Mouse (Mus musculus): ENCODE results near the gene Olfr322. TPM values are rescaled to one million over a fixed set of nuclear protein-coding genes. Genes with fewer than 3 reads are reported as not detected.

Olfr322 gene
- not detected for polyA plus RNA-seq (2015; fragmentation: Illumina TruSeq; extraction: RNeasy Lipid Tissue Mini Kit (QIAGEN cat#74804); ENCODE audit: insufficient read depth, low replicate concordance)

GRCm38 (mm10) chr11:58658596-58658995 lies at the start of gene Olfr322:
TSS of gene Olfr322 (plus strand) at chr11:58658782.

GRCm38 (mm10) chr11:58615975-58616374 lies 42.6 kb upstream of the Olfr322 start, which contains the start of gene 2210407C18Rik:
TSS of gene 2210407C18Rik (minus strand) at chr11:58616075.

GRCm38 (mm10) chr11:58630401-58630800 lies 28.2 kb upstream of the Olfr322 start, which contains the start of gene Olfr323:
TSS of gene Olfr323 (minus strand) at chr11:58630501.

GRCm38 (mm10) chr11:58640272-58640867 lies 18.2 kb upstream of the Olfr322 start, which contains the start of gene Trim58:
TSS of gene Trim58 (plus strand) at chr11:58640465.

GRCm38 (mm10) chr11:58680799-58681198 lies 22.2 kb downstream of the Olfr322 start, which contains the start of gene Olfr320:
TSS of gene Olfr320 (plus strand) at chr11:58681099.

GRCm38 (mm10) chr11:58698862-58699261 lies 40.3 kb downstream of the Olfr322 start, which contains the start of gene Olfr319:
TSS of gene Olfr319 (plus strand) at chr11:58699162.

Other genes starting within 250 kb of the Olfr322 start
- not detected for gene 1810065E05Rik, start 237.7 kb upstream of the Olfr322 start, polyA plus RNA-seq (2015; fragmentation: Illumina TruSeq; extraction: RNeasy Lipid Tissue Mini Kit (QIAGEN cat#74804); ENCODE audit: insufficient read depth, low replicate concordance)
- not detected for gene Gm12253, start 226.2 kb upstream of the Olfr322 start, polyA plus RNA-seq (2015; fragmentation: Illumina TruSeq; extraction: RNeasy Lipid Tissue Mini Kit (QIAGEN cat#74804); ENCODE audit: insufficient read depth, low replicate concordance)
- gene Lypd9, start 205.9 kb upstream of the Olfr322 start, polyA plus RNA-seq (2015; fragmentation: Illumina TruSeq; extraction: RNeasy Lipid Tissue Mini Kit (QIAGEN cat#74804); ENCODE audit: insufficient read depth, low replicate concordance) = not detected
- gene Olfr30, start 196.5 kb upstream of the Olfr322 start, polyA plus RNA-seq (2015; fragmentation: Illumina TruSeq; extraction: RNeasy Lipid Tissue Mini Kit (QIAGEN cat#74804); ENCODE audit: insufficient read depth, low replicate concordance) = not detected
- not detected for gene Olfr332, start 166.2 kb upstream of the Olfr322 start, polyA plus RNA-seq (2015; fragmentation: Illumina TruSeq; extraction: RNeasy Lipid Tissue Mini Kit (QIAGEN cat#74804); ENCODE audit: insufficient read depth, low replicate concordance)
- not detected for gene Olfr331, start 156.2 kb upstream of the Olfr322 start, polyA plus RNA-seq (2015; fragmentation: Illumina TruSeq; extraction: RNeasy Lipid Tissue Mini Kit (QIAGEN cat#74804); ENCODE audit: insufficient read depth, low replicate concordance)
- not detected for gene Olfr330, start 123.9 kb upstream of the Olfr322 start, polyA plus RNA-seq (2015; fragmentation: Illumina TruSeq; extraction: RNeasy Lipid Tissue Mini Kit (QIAGEN cat#74804); ENCODE audit: insufficient read depth, low replicate concordance)
- gene Olfr329-ps, start 112.4 kb upstream of the Olfr322 start, polyA plus RNA-seq (2015; fragmentation: Illumina TruSeq; extraction: RNeasy Lipid Tissue Mini Kit (QIAGEN cat#74804); ENCODE audit: insufficient read depth, low replicate concordance) = 0.06 TPM
- gene Olfr328, start 103.1 kb upstream of the Olfr322 start, polyA plus RNA-seq (2015; fragmentation: Illumina TruSeq; extraction: RNeasy Lipid Tissue Mini Kit (QIAGEN cat#74804); ENCODE audit: insufficient read depth, low replicate concordance) = not detected
- not detected for gene Olfr224, start 88.2 kb upstream of the Olfr322 start, polyA plus RNA-seq (2015; fragmentation: Illumina TruSeq; extraction: RNeasy Lipid Tissue Mini Kit (QIAGEN cat#74804); ENCODE audit: insufficient read depth, low replicate concordance)
- gene Olfr325, start 81.1 kb upstream of the Olfr322 start, polyA plus RNA-seq (2015; fragmentation: Illumina TruSeq; extraction: RNeasy Lipid Tissue Mini Kit (QIAGEN cat#74804); ENCODE audit: insufficient read depth, low replicate concordance) = not detected
- not detected for gene Olfr324, start 63.7 kb upstream of the Olfr322 start, polyA plus RNA-seq (2015; fragmentation: Illumina TruSeq; extraction: RNeasy Lipid Tissue Mini Kit (QIAGEN cat#74804); ENCODE audit: insufficient read depth, low replicate concordance)
- gene 2210407C18Rik, start 42.7 kb upstream of the Olfr322 start, polyA plus RNA-seq (2015; fragmentation: Illumina TruSeq; extraction: RNeasy Lipid Tissue Mini Kit (QIAGEN cat#74804); ENCODE audit: insufficient read depth, low replicate concordance) = not detected
- gene Olfr323, start 28.3 kb upstream of the Olfr322 start, polyA plus RNA-seq (2015; fragmentation: Illumina TruSeq; extraction: RNeasy Lipid Tissue Mini Kit (QIAGEN cat#74804); ENCODE audit: insufficient read depth, low replicate concordance) = not detected
- 2.3 TPM for gene Trim58, start 18.3 kb upstream of the Olfr322 start, polyA plus RNA-seq (2015; fragmentation: Illumina TruSeq; extraction: RNeasy Lipid Tissue Mini Kit (QIAGEN cat#74804); ENCODE audit: insufficient read depth, low replicate concordance)
- gene Olfr320, start 22.3 kb downstream of the Olfr322 start, polyA plus RNA-seq (2015; fragmentation: Illumina TruSeq; extraction: RNeasy Lipid Tissue Mini Kit (QIAGEN cat#74804); ENCODE audit: insufficient read depth, low replicate concordance) = not detected
- gene Olfr319, start 40.4 kb downstream of the Olfr322 start, polyA plus RNA-seq (2015; fragmentation: Illumina TruSeq; extraction: RNeasy Lipid Tissue Mini Kit (QIAGEN cat#74804); ENCODE audit: insufficient read depth, low replicate concordance) = not detected
- gene Olfr318, start 65.2 kb downstream of the Olfr322 start, polyA plus RNA-seq (2015; fragmentation: Illumina TruSeq; extraction: RNeasy Lipid Tissue Mini Kit (QIAGEN cat#74804); ENCODE audit: insufficient read depth, low replicate concordance) = not detected
- gene Olfr317, start 80.4 kb downstream of the Olfr322 start, polyA plus RNA-seq (2015; fragmentation: Illumina TruSeq; extraction: RNeasy Lipid Tissue Mini Kit (QIAGEN cat#74804); ENCODE audit: insufficient read depth, low replicate concordance) = not detected
- gene Olfr316, start 94.0 kb downstream of the Olfr322 start, polyA plus RNA-seq (2015; fragmentation: Illumina TruSeq; extraction: RNeasy Lipid Tissue Mini Kit (QIAGEN cat#74804); ENCODE audit: insufficient read depth, low replicate concordance) = not detected
- gene Olfr315, start 114.4 kb downstream of the Olfr322 start, polyA plus RNA-seq (2015; fragmentation: Illumina TruSeq; extraction: RNeasy Lipid Tissue Mini Kit (QIAGEN cat#74804); ENCODE audit: insufficient read depth, low replicate concordance) = not detected
- gene Olfr314, start 124.2 kb downstream of the Olfr322 start, polyA plus RNA-seq (2015; fragmentation: Illumina TruSeq; extraction: RNeasy Lipid Tissue Mini Kit (QIAGEN cat#74804); ENCODE audit: insufficient read depth, low replicate concordance) = not detected
- gene Fam183b, start 143.2 kb downstream of the Olfr322 start, polyA plus RNA-seq (2015; fragmentation: Illumina TruSeq; extraction: RNeasy Lipid Tissue Mini Kit (QIAGEN cat#74804); ENCODE audit: insufficient read depth, low replicate concordance) = not detected
- not detected for gene Olfr313, start 156.2 kb downstream of the Olfr322 start, polyA plus RNA-seq (2015; fragmentation: Illumina TruSeq; extraction: RNeasy Lipid Tissue Mini Kit (QIAGEN cat#74804); ENCODE audit: insufficient read depth, low replicate concordance)
- not detected for gene Olfr312, start 170.5 kb downstream of the Olfr322 start, polyA plus RNA-seq (2015; fragmentation: Illumina TruSeq; extraction: RNeasy Lipid Tissue Mini Kit (QIAGEN cat#74804); ENCODE audit: insufficient read depth, low replicate concordance)
- gene Olfr311, start 180.5 kb downstream of the Olfr322 start, polyA plus RNA-seq (2015; fragmentation: Illumina TruSeq; extraction: RNeasy Lipid Tissue Mini Kit (QIAGEN cat#74804); ENCODE audit: insufficient read depth, low replicate concordance) = not detected
- gene Gm12258, start 188.4 kb downstream of the Olfr322 start, polyA plus RNA-seq (2015; fragmentation: Illumina TruSeq; extraction: RNeasy Lipid Tissue Mini Kit (QIAGEN cat#74804); ENCODE audit: insufficient read depth, low replicate concordance) = 16.5 TPM
- 10.1 TPM for gene 2810021J22Rik, start 208.4 kb downstream of the Olfr322 start, polyA plus RNA-seq (2015; fragmentation: Illumina TruSeq; extraction: RNeasy Lipid Tissue Mini Kit (QIAGEN cat#74804); ENCODE audit: insufficient read depth, low replicate concordance)
- 7.4 TPM for gene Zfp39, start 245.4 kb downstream of the Olfr322 start, polyA plus RNA-seq (2015; fragmentation: Illumina TruSeq; extraction: RNeasy Lipid Tissue Mini Kit (QIAGEN cat#74804); ENCODE audit: insufficient read depth, low replicate concordance)